Mouse (Mus musculus) lung, postnatal 0 days (tissue): ENCODE measurements around the gene Akap5. TPM values are rescaled to one million over a fixed set of nuclear protein-coding genes. Genes with fewer than 3 reads are reported as not detected.

Source experiments
- ATAC-seq: fragments of 200-750 bp; cut with Nextera tagmentation; 2 replicates; pipeline ENCODE4 v1.8.0; 2017; ENCODE audit warnings: moderate library complexity
- DNase-seq: peaks from one replicate; pipeline ENCODE4 v3.0.0-alpha.2; 2016; ENCODE audit warnings: low spot score
- H3K27ac ChIP-seq: fragments of 300-500 bp; sonication (generic); 2 replicates; pipeline ENCODE4 v1.5.1; 2014; ENCODE audit warnings: antibody characterized with exemption, mild to moderate bottlenecking, low read length, mixed read lengths
- H3K27me3 ChIP-seq: fragments of 300-500 bp; sonication (generic); replicated peaks from 2 replicates; pipeline ENCODE4 v1.6.1; 2014; ENCODE audit warnings: low read length, mixed read lengths; ENCODE audit not compliant: insufficient read depth
- H3K36me3 ChIP-seq: fragments of 300-500 bp; sonication (generic); 2 replicates; pipeline ENCODE4 v1.6.1; 2014; ENCODE audit warnings: low read length, mixed read lengths; ENCODE audit not compliant: insufficient read depth
- H3K4me1 ChIP-seq: fragments of 300-500 bp; sonication (generic); 2 replicates; pipeline ENCODE4 v1.6.1; 2014; ENCODE audit warnings: antibody characterized with exemption, low read depth, low read length, mixed read lengths; ENCODE audit not compliant: insufficient read depth
- H3K4me2 ChIP-seq: fragments of 300-500 bp; sonication (generic); replicated peaks from 2 replicates; pipeline ENCODE4 v1.6.1; 2014; ENCODE audit warnings: low read depth, mild to moderate bottlenecking, low read length, moderate library complexity, mixed read lengths
- H3K4me3 ChIP-seq: fragments of 300-500 bp; sonication (generic); 2 replicates; pipeline ENCODE4 v1.5.1; 2014; ENCODE audit warnings: low read depth, low read length
- H3K9ac ChIP-seq: fragments of 300-500 bp; sonication (generic); replicated peaks from 2 replicates; pipeline ENCODE4 v1.6.1; 2014; ENCODE audit warnings: low read depth, mild to moderate bottlenecking
- H3K9me3 ChIP-seq: fragments of 300-500 bp; sonication (generic); 2 replicates; pipeline ENCODE4 v1.6.1; 2016; ENCODE audit warnings: low read length, mixed read lengths
- CTCF ChIP-seq: IDR thresholded peaks from 2 replicates; pipeline ENCODE4 v1.5.1; 2016; ENCODE audit warnings: antibody characterized with exemption, mild to moderate bottlenecking
- EP300 ChIP-seq: IDR thresholded peaks from 2 replicates; pipeline ENCODE4 v1.6.1; 2016; ENCODE audit warnings: antibody characterized with exemption, mild to moderate bottlenecking, control low read depth
- WGBS: fragments of 180-500 bp; shearing (Covaris S2); extraction: QIAGEN DNeasy Blood & Tissue Kit; methylation state at CpG from one replicate; pipeline ENCODE4 v1.1.7; 2014; 5-methylcytosine and 5-hydroxymethylcytosine counted together
- polyA plus RNA-seq: library from polyadenylated mRNA; unstranded; fragments of >200 nt; fragmentation: Nextera tagmentation; extraction: Ambion mirVana; gene quantifications from 2 replicates; pipeline ENCODE4 v1.2.1, GENCODE M21; 2015

The Akap5 gene
- polyA plus RNA-seq, 1 experiment from 2014 or later, result 84.2 TPM

DNA sequence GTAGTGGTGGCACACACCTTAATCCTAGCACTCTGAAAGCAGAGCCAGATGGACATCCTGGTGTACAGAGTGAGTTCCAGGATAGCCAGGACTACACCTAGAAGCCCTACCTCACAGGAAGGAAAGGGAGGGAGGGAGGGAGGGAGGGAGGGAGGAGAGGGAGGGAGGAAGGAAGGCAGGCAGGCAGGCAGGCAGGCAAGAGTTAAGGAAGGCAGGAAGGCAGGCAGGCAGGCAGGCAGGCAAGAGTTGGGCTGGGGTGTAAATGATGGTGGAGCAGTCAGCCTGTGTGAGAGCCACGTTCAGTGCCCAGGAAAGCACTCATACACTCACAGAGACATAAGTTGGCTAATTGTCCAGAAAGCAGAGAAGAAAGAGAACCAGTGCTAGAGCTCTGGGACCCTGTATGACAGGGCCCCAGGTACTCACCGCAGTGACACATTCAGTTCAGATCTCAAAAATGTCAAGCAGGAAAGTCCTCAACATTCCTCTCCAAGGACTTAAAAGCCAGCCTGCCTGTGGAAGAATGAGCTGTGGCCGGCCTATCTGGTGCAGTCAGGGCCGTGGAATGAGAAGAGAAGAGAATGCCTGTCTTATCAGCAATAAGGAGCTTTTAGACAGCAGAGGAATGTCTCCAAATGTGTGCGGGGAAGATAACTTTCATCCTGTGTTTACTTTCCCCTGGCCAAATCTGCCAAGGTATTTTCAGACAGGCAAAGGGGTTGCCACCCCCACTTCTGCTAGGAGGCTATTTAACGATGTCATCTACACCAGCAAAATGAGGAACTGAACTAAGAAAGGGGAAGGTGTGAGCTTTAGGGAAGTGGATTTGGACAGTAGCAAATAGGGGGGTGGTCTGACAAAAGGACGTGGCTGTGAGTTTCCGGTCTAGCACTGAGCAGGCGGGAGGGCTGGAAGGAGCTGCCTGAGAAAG is 6.1 kb upstream of the Akap5 start:
- Histone ChIP-seq H3K36me3 (peaks cover 16% of the 10 kb centered on the region), H3K27me3 (no peaks in the 10 kb centered on the region), H3K27ac (peak overlapping the region; percentile 81), H3K9me3 (no peaks in the 10 kb centered on the region), H3K4me2 (no peak overlapping the region), H3K4me1 (no peaks in the 10 kb centered on the region; the same call in 1 of the 2 replicates), H3K9ac (no peak overlapping the region), H3K4me3 (no peak overlapping the region)
- 7% methylated on average over 9 of the region's 9 CpGs for WGBS
- TF ChIP-seq EP300 (peak; percentile 100), CTCF (no peak)
- DNase-seq (peak; percentile 94), ATAC-seq (peak; percentile 93)

DNA sequence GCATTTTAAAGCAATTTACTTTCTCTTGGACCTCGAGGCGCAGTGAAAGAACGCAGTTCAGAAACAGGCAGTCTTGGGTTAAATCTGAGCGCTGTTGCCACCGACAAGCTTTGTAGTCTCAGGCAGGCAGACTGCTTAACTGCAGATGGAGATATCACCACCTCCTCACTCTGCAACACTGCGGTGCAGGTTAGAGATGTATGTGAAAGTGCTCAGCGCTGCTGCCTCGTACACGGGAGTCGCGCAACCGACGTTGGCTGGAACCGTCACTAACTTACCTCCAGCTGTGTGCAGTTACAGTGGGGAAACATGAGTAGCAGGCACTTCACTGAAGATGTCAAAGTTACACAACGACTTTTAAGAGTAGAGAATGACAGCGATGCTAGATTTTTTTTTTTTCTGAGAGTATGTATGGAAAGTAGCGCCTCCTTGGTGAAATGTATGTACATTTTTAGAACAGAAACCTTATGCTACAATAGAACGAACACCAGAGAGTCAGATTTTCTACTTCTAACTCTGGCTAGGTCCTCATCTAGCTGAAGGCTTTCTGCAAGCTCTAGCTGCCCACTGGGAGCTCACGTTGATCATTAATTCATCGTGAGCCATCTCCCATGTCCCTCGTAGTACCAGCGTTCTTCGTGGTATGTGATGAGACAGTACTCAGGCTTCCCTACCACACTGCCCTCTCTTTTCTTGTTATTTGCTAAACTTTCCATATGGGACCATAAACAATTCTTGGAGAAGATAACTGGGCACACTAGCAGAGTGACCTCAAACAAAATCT is 1.9 kb downstream of the Akap5 start:
- Histone ChIP-seq H3K27me3 (no peaks in the 10 kb centered on the region), H3K9ac (no peak overlapping the region), H3K36me3 (no peaks in the 10 kb centered on the region), H3K4me3 (peak overlapping the region; percentile 58), H3K4me2 (peak overlapping the region; percentile 97), H3K4me1 (peaks cover 5% of the 10 kb centered on the region; the same call in 1 of the 2 replicates), H3K27ac (peak overlapping the region; percentile 82), H3K9me3 (no peaks in the 10 kb centered on the region)
- DNase-seq (peak; percentile 57), ATAC-seq (peak; percentile 48)
- TF ChIP-seq EP300 (peak; percentile 27; the same call in 1 of the 2 replicates), CTCF (no peak)
- 62% methylated on average over 23 of the region's 23 CpGs for WGBS

DNA sequence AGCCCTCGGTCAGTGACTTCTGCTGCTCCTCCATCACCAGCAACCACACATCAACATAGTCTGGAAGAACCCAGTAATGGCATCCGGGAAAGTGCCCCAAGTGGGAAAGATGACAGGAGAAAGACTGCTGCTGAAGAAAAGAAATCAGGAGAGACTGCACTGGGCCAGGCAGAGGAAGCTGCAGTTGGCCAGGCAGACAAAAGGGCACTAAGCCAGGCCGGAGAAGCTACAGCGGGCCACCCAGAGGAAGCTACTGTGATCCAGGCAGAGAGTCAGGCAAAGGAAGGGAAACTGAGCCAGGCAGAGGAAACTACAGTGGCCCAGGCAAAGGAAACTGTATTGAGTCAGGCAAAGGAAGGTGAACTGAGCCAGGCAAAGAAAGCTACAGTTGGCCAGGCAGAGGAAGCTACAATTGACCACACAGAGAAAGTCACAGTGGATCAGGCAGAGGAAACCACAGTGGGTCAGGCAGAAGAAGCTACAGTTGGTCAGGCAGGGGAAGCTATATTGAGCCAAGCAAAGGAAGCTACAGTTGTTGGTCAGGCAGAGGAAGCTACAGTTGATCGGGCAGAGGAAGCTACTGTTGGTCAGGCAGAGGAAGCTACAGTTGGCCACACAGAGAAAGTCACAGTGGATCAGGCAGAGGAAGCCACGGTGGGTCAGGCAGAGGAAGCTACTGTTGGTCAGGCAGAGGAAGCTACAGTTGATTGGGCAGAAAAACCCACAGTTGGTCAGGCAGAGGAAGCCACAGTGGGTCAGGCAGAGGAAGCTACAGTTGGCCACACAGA is 4.1 kb downstream of the Akap5 start:
- no peaks in the 10 kb centered on the region for H3K27me3 ChIP-seq
- TF ChIP-seq CTCF (no peak), EP300 (no peak)
- H3K4me3 ChIP-seq, result no peak overlapping the region
- no peaks in the 10 kb centered on the region for H3K36me3 ChIP-seq
- peak overlapping the region; percentile 12; the same call in 1 of the 2 replicates for H3K9ac ChIP-seq
- H3K4me2 ChIP-seq, result peak overlapping the region; percentile 97
- ATAC-seq, result no peak
- no peaks in the 10 kb centered on the region for H3K9me3 ChIP-seq
- 75% methylated on average over 6 of the region's 6 CpGs for WGBS
- H3K4me1 ChIP-seq, result peaks cover 5% of the 10 kb centered on the region; the same call in 1 of the 2 replicates
- H3K27ac ChIP-seq, result peak overlapping the region; percentile 51
- DNase-seq, result no peak

DNA sequence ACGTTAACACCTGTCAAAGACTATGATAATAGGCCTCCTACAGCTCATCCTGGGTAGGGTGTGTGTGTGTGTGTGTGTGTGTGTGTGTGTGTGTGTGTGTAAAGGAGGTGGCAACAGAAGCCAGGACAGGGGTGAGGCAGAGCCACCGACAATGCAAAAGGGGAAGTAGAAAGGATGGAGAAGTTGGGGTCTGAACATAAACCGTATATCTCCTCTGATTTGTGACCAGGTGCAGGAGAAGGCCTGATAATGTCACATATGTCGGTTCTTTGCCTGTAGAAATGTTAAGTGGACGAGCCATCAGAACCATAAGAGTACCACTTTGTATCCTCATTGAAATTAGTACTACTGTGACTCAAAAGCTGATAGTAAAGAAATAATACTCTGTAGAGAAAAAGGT is 9.0 kb downstream of the Akap5 start:
- TF ChIP-seq CTCF (no peak), EP300 (no peak)
- no peaks in the 10 kb centered on the region for H3K27me3 ChIP-seq
- H3K4me3 ChIP-seq, result no peak overlapping the region
- H3K9ac ChIP-seq, result no peak overlapping the region
- no peak for ATAC-seq
- no peaks in the 10 kb centered on the region for H3K36me3 ChIP-seq
- H3K9me3 ChIP-seq, result no peaks in the 10 kb centered on the region
- DNase-seq, result no peak
- H3K4me2 ChIP-seq, result no peak overlapping the region
- 79% methylated on average over 5 of the region's 5 CpGs for WGBS
- H3K27ac ChIP-seq, result no peak overlapping the region
- H3K4me1 ChIP-seq, result no peaks in the 10 kb centered on the region; the same call in 1 of the 2 replicates

DNA sequence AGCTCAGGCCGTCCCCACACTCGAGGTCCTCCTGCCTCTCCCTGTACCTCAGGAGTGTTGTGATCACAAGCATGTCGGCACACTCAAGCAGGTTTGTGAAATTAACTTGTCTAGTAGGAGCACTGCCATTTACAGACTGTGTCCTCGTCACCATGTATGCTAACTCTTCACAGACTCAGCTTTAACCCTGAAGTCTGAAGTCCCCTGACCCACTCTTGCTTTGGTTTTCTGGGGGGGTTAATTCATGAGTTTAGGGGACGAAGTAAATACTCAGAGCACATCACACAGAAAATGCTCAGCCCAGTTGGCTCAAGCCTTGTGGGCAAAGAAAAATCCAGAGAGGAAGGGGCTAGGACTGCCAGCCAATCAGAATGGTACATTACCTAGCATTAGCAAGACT is 10.9 kb downstream of the Akap5 start:
- no peak overlapping the region for H3K4me2 ChIP-seq
- ATAC-seq (peak; percentile 22), DNase-seq (no peak)
- no peak for TF ChIP-seq CTCF
- no peak for TF ChIP-seq EP300
- H3K9me3 ChIP-seq, result no peaks in the 10 kb centered on the region
- H3K4me1 ChIP-seq, result no peaks in the 10 kb centered on the region; the same call in 1 of the 2 replicates
- no peak overlapping the region for H3K9ac ChIP-seq
- WGBS, result 55% methylated on average over 5 of the region's 5 CpGs
- no peak overlapping the region for H3K4me3 ChIP-seq
- H3K27me3 ChIP-seq, result no peaks in the 10 kb centered on the region
- peak overlapping the region; percentile 54; the same call in 1 of the 2 replicates for H3K27ac ChIP-seq
- H3K36me3 ChIP-seq, result no peaks in the 10 kb centered on the region
